Mouse (Mus musculus): ENCODE data around the gene Olfr676.

DNA sequence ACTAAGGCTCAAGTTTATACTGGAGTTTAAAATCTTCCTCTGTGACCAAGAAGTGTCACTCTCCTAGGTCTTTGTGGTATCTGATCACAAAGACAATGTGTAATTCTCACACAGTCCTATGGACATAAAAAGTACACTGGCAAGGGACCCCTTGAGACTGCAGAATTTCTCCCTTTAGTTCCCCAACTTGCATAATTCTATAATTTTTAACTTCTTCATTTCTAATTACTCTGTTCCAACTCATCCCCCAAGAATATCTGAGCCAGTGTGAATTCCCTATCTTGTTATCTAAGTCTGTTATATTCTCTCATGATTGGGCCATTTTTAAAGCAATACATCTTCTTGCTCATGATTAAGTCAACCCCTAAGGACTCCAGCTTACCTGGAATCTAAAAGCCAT lies 30.6 kb upstream of the Olfr676 start, which contains the start of gene Olfr672:
- TF ChIP-seq POLR2A (IDR thresholded peaks at IDR 0.05; ENCODE audit: extremely low read depth, insufficient read depth, low read length) (no peak), CTCF (IDR thresholded peaks at IDR 0.05; ENCODE audit: low read depth, low read length) (no peak)
